Mouse (Mus musculus) gastrocnemius, adult 8-10 months (tissue): Measurements from ENCODE around the gene Arhgap1. TPM values are rescaled to one million over a fixed set of nuclear protein-coding genes. Genes with fewer than 3 reads are reported as not detected.

Source experiments
- DNase-seq, 2 experiments: peaks; one replicate each; pipeline ENCODE4 v3.0.0; 2022; ENCODE audit warnings: low spot score in 2 of 2
- total RNA-seq, 4 experiments: library from RNA; stranded (reverse); gene quantifications; 2 replicates each; pipeline ENCODE4 v1.2.4; 2022

The Arhgap1 gene
- total RNA-seq, 4 experiments from 2014 or later: 3.8 to 7.9 (median 4.9) TPM

DNA sequence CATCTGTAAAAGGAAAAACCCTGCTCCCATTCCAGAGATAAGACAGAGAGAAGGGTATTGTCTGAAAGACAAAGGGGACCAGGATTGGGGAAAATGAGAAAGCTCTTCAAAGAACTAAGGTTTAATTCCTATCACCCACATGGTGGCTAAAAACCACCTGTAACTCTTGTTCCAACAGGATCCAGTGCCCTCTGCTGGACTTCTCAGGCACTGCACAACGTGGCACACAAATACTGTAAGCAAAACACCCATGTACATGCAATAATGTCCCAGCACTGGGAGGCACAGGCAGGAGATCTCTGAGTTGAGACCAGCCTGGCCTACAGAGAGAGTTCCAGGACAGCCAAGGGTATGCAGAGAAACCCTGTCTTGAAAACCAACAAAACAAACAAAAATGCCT is 2.9 kb upstream of the Arhgap1 start:
- DNase-seq: no peak

DNA sequence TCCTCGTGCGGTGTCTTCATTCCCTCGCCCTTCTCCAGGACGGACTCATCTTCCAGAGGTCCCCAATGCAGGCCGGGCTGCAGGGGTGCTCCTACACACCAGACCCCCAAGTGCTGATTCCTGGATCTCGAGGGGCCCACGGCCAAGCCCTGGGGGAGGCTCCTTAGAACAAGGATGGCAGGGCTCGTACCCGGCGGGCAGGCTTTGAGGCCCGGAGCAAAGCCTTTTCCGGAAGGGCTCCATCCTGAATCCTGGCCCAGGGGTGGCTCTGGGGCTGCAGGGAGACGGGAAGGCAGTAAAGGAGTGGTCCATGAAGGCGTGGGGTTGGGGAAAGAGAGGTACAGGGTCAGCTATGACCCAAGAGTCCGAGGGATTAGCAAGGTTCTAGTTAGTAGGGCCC is 508 bp upstream of the Arhgap1 start:
- DNase-seq: no peak

DNA sequence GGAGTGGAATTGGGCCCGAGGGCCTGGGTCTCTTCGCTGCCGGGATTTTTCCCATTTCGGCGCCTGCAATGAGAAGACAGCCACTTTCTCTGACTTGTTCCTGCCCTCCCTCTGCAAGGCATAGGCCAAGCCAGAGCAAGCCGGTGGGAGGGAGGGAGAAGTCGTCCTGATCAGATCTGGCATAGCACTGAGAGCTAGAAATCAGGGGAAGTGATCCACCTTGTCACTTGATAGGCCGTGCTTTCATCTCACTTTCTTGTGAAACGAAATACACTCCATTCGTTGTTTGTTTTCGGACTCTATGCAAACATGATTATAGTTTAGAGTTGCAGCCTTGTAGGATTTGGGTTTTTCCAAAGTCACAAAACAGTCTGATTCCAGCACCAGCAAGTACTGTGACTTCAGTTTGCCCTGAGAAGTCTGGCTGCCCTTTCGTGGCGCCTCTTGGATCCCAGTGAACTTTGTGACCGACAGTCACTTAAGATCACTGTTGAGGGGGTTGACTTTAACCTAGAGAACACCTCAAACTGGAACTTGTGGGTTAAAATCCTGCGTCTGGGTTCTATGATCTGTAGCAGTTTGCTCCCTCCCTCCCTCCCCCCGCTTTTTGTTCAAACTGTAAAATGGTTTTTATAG is 818 bp downstream of the Arhgap1 start:
- DNase-seq: no peak

DNA sequence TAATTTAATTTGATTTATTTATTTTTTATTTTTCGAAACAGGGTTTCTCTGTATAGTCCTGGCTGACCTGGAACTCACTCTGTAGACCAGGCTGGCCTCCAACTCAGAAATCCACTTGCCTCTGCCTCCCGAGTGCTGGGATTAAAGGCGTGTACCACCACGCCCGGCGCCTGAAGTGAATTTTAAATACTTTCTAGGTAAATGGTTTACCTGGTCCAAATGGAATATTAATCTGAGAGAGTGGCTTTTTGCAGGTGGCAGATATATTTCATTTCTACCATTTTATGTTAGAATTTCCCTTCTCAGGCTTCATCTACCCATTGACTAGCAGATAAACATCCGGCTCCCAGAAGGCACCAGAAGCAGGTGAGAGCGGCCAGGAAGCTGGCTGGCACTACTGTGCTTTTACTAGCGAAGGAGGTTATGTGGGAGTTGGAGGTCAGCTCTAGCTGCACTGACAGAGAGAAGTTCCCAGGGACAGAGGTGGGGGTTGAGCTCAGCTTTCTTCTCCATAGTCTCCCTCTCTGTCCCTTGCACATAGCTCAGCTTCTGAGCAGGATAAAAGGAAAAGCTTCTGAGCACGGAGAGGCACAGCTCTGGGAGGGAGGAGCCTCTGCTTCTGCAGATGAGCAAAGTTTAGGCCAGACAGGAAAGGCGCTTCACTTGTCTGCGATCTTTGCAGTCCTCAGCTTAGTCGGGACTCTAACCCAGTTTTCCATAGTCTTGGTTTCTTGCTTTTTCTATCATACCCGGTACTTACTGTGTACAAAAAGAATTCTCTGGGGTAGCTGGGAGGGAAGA is 2.0 kb downstream of the Arhgap1 start:
- DNase-seq: no peak

DNA sequence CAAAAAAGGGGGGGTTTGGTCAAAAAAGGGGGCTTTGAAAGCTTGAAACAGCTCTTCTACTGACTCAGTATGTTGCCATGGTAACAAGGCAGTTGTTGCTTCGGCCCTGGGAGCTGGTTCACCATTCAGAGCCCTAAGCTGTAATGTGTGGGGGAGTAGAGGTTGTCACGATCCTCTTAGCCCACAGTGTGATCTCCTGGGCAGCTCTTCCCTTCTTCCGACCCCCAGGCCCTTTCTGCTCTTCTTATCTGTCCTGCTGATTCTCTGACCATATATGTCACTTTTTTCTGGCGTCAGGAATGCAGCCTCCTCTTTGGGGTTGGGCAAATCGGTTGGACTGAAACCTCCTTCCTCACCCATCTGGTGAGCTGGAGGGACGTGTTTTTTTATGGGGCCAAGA is 3.2 kb downstream of the Arhgap1 start:
- no peak for DNase-seq

DNA sequence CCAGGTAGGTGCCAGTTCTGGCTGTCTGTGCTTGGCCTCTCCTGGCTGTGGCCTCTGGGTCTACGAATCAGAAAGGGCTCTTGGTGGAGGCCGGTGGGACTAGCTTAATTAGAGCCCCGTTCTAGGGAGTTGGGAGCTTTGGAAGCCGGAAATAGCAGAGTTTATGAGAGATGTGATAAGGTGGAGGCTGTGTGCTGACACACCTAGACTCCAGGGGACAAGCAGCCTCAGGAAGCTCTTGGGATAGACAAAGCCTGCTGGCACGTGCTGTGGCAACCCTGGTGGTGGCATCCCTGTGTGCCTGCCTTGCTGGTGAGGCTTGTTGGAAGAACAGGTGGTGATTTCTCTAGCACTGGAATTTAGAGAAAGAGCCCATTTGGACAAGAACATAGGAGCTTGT is 5.7 kb downstream of the Arhgap1 start:
- DNase-seq: no peak

DNA sequence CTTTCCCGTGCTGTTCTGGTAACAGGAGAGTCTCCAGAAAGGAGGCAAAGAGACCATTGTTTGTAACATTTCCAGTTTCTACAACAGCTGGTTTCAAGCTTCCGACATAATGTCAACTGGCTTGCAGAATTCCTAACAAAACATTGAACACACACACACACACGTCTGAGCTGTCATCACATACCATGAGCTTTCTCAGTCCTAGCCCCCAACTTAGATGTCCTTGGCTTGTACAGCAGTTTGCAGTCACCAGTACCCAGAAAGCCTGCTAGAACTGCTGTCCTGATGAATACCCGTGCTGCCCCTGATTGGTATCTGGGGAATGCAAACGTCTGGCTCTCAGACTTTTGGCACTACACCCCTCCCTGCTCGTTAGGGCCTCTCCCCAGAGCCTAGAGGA is 6.2 kb downstream of the Arhgap1 start:
- no peak for DNase-seq

DNA sequence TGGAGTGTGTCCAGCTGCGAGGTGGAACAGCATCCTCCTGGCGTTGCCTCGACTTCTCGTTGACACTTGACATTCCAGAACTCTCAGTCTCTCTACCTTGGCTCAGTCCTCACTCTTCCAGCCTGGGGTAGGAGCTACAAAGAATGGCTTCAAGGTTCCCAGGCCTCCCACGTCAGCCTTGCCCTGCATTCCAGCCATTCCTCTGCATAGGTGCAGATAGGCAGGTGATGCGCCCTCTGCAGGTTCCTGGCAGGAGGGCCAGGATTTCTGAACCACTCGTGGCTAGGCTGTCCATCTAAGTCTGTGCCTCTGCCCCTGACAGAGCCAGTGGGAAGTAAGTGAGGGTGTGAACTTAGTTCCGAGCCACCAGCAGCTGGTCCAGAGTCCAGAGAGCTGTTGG is 7.1 kb downstream of the Arhgap1 start:
- no peak for DNase-seq

DNA sequence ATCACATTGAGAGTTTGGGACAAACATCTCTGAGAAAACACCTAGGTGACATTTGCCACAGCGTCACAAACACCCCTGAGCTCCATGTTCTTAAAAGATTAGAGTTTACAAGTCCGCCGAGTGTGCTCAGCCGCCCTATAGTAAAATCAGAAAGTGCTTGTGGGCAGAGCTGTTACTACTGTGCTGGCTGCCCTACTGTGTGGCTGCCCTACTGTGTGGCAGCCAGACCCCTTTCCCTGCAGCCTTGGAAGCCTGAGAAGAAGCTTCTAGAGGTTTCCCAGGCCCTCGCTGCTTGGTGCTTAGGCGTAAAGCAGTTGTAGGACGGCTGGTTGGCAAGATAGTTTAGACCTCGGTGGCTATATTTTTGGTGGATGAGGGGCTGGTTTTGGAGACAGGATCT is 10.0 kb downstream of the Arhgap1 start:
- DNase-seq: no peak

DNA sequence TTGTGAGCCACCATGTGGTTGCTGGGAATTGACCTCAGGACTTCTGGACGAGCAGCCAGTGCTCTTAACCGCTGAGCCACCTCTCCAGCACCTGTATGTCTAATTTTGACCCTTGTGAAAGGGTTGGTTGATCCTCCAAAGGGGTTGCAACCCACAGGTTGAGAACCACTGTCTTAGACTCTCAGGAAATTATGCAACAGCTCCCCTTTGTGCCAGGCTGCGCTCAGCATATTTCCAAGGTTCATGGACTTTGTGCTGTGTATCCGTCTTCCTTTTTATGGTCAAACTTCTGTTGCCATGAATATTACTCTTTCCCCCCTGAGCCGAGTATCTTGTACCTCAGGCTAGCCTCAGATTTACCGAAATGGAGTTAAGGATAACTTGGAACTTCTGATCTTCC is 11.3 kb downstream of the Arhgap1 start:
- DNase-seq: no peak

DNA sequence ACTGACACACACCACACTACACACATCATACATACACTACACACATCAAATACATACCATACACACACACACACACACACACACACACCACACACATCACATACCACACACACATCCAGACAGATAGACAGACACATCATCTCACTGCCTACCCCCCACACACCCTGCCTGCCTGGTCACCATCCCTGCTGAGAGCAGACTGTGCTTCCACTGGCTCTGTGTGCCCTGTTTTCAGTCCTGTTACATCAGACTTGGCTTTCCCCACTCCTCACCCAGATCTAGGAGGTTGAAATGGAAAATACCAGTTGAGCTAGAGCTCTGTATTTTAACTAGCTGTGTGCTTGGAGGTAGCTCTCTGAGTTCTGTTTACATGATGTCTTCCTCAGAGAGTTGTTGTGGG is 15.1 kb downstream of the Arhgap1 start:
- DNase-seq: no peak

DNA sequence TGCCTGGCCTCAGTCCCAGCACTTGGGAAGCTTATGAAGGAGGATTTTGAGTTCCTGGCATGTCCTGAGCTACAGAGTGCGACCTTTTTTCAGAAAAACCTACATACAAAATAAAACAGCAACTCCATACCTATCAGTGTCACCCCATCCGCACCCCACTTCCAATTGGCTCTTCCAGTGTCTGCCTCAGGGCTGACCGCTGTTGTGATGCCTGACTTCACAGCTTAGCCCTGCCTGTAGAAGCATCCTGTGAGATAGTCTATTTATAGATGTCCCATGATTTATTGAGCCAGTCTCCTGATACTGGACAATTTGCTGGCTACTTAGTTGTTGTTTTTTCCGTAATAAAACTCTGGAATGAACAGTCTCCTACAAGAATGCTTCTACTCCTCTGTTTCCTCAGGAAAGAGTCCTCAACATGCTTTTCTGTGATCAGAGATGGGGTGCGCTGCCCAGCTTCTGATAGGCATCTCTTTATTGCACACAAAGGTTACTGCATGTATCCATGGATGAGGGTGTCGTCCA is 16.8 kb downstream of the Arhgap1 start:
- no peak for DNase-seq

DNA sequence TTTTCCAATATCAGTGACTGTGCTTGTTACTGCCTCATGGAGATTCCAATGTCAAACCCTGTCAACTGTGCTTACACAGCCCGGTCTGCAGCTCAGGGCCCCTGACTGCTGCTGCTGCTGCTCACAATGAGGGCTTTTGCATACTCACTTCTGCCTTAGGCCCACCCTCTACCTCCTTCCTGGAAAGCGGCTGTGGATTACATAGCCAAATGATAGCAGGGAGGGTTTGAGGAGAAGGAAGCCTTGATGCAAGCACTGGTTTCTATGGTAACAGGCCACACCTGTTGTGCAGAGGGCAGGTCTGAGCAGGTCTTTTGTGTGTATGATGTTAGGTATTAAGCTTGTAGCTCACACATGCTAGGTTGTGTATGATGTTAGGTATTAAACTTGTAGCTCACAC is 18.1 kb downstream of the Arhgap1 start:
- DNase-seq: no peak

DNA sequence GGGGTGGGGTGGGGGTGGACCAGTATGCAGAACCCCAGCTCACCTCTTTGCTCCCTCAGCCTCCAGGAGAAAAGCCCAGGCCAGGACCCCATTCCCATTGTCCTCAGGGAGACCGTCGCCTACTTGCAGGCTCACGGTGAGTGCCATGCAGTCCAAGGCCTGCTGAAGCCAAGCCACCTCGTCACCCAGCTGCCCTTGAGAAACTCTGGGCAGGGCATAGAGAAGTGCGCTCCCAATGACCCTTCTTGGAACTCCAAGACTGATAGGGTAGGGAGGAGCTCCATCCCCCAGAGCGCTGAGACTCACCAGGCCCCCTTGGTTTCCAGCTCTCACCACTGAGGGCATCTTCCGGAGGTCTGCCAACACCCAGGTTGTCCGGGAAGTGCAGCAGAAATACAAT is 19.7 kb downstream of the Arhgap1 start:
- no peak for DNase-seq

DNA sequence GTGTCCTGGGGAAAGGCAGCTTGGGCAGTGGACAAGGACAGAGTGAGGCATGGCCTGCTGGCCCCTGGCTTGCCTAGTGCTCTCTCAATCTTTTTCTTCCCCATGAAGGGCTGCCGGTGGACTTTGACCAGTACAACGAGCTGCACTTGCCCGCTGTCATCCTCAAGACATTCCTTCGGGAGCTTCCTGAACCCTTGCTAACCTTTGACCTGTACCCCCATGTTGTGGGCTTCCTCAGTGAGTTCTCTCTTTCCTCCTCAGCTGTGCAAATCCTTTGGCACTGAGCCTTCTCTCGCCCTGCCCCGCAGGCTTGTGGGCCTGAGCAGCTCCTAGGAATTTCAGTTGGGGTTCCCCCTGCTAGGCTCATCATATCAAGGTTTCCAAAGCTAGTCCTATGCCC is 20.4 kb downstream of the Arhgap1 start:
- no peak for DNase-seq

DNA sequence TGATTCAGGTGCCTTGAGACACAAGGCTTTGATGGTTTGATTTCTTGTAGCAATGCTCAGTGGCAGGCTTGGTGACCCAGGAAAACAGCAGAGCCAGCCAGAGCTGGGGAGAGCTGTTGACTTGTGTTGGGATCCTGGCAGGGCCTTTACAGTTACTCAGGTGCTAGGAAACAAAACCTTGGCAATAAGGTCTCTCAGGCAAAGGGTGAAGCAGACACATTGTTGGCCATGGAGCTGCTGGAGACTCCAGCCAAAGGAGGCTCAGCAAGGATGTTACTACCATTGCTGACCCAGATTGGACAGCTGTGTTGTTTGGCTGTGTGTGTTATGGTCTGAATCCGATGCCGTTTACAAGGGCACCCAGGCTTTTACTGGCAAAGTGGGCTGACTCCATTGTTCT is 23.9 kb downstream of the Arhgap1 start:
- DNase-seq: no peak

DNA sequence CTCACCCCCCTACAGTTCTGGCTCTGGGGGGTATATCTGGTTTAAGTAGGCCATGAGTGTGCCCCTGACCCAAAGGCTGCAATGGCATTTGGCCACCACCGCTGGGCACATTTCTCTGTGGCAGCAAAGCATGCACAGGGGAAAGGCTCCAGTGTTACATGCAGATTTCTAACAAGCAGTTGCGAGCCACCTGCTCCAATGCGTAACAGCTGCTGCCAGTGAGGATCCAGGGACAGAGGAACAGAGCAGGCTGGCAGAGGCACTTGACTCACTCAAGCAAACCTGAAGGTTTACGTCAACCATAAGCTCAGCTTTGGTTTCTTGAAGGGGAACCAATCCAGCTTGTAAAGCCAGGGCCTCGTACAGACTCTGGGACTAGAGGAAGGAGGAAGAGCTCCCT is 25.2 kb downstream of the Arhgap1 start:
- no peak for DNase-seq

DNA sequence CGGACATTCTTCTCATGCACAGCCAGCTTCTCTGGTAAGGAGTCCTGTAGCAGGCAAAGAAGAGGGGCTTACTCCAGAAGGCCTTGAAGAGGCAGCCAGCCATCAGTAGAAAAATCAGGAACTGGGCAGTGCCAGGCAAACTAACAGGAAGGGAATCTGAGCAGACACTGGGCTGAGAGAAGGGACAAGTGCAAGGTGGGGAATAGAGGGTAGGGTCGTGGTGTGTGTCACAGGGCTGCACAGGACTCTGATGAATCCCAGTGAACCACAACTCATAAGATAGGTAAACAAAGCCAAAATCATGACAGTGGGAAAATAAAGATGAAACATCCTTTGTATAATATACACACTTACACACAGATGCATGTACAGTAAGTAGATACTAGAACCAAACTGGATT is 26.8 kb downstream of the Arhgap1 start:
- no peak for DNase-seq

DNA sequence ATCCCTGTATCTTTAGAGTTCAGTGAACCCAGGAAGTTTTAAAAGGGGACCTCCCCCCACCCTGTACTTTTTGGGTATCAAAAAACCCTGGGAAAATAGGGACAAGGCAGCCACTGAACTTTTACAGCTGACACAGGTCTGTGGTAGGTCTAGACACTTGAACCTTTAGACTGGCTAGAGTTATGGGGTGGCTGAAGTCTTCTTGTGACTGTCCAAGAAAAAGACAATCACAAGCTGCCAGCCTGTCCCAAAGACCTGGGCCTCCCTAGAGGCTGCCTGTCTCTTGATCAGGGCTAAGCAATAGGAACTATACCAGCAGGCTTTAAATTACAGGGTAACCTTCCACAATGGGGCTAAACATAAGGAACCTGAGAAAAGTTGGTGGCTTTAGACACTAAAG is 27.3 kb downstream of the Arhgap1 start:
- DNase-seq: no peak

DNA sequence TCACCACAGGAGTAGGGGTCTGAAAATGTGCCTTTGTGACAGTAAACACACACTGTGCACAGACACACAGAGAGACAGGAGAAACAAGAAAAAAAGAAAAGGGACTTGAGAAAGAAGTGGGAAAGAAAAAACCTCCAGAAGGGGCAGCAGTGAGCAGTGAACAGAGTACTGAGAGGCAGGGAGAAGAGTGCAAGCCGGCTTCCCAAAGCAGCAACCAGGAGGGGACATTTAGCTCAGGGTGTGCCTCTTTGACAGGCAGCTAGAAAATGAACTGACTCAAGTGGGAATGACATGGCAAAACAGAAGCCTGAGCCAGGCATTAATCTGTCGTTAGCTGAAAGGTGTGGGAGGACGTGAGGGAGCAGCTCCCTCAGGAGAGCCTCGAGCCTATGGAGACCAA is 33.2 kb downstream of the Arhgap1 start:
- DNase-seq: no peak

DNA sequence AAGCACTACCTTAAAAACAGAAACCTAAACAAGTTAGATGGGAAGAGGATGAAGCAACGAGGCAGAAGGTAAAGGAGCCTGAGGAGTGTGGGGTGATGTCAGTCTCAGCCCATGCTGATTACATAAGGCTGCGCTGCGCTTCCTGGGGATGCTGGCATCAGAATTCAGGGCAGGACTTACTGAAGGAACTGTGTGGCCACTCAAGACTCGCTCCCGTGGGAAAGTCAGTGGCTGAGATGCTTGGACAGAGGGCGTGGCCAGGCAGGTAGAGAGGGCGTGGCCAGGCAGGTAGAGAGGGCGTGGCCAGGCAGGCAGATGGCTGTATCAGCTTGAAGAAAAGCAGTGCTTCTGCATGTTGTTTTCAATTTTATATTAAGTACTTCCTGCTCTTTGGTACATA is 34.3 kb downstream of the Arhgap1 start:
- no peak for DNase-seq

DNA sequence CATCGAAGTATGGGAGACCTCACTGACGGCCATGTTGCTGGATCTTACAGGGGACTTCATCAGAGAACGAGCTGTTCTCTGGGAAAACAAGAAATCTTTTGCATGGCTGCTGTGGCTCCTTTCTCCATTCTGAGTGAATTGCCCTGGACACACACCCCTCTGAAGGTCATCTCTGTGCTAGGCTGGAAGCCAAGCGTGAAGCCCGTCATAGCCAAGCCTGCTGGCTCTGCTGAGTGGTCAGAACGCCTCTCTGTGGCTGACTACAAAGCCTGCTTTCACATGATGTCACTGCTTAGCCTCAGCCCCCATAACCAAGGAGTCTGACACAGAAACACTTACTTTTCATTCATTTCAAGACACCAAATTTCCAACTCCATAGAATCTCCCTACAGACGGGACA is 39.8 kb downstream of the Arhgap1 start:
- no peak for DNase-seq
